In genomic region chr11:120572417-120572751, GRCm38 (mm10) we compare ENCODE assay signal across 8 mouse cellular contexts. TPM values are rescaled to one million over a fixed set of nuclear protein-coding genes. Genes with fewer than 3 reads are reported as not detected.
A peak's percentile ranks its signal among the peaks of the same experiment; 100 is the strongest.
DNase-seq lines count a peak whose midpoint lies in the region; ATAC-seq and TF ChIP-seq lines count a peak whose summit lies in the region.

No protein-coding gene starts in this region.

- intact Hi-C loops in left cerebral cortex, postnatal 4 days (cut with DNase I), result no loop called here

- H3K4me2 ChIP-seq in kidney, postnatal 0 days (ENCODE audit: low read length), result peak overlapping the region; percentile 62
- H3K4me2 ChIP-seq in hindbrain, postnatal 0 days (ENCODE audit: low read depth, low read length), result peak overlapping the region; percentile 86
- H3K4me2 ChIP-seq in midbrain, embryonic 16.5 days (ENCODE audit: low read length), result peak overlapping the region; percentile 87

- peak; percentile 9; the same call in 1 of the 2 replicates for TF ChIP-seq CTCF in kidney, postnatal 0 days (IDR thresholded peaks at IDR 0.05; ENCODE audit: low read depth)
- TF ChIP-seq CTCF in hindbrain, postnatal 0 days (IDR thresholded peaks at IDR 0.05; ENCODE audit: low read depth), result peak; percentile 21; the same call in 1 of the 2 replicates

- no peaks in the 10 kb centered on the region for H3K9me3 ChIP-seq in kidney, postnatal 0 days (replicated peaks; ENCODE audit: low read length)
- no peaks in the 10 kb centered on the region for H3K9me3 ChIP-seq in embryonic facial prominence, embryonic 10.5 days
- H3K9me3 ChIP-seq in hindbrain, postnatal 0 days (ENCODE audit: low read length), result no peaks in the 10 kb centered on the region
- no peaks in the 10 kb centered on the region for H3K9me3 ChIP-seq in midbrain, embryonic 16.5 days (replicated peaks; ENCODE audit: control insufficient read depth, low read length, poor library complexity, severe bottlenecking)

- DNase-seq in kidney, postnatal 0 days (ENCODE audit: low spot score), result no peak
- no peak for DNase-seq in kidney, postnatal 4 days
- DNase-seq in embryonic facial prominence, embryonic 10.5 days (ENCODE audit: low spot score), result no peak
- no peak for DNase-seq in hindbrain, postnatal 0 days (ENCODE audit: low spot score)
- no peak for DNase-seq in ovary, postnatal 14 days (ENCODE audit: low spot score)
- no peak for DNase-seq in left cerebral cortex, postnatal 4 days
- no peak for DNase-seq in adrenal gland, postnatal 14 days

- WGBS in kidney, postnatal 0 days, result under 1% methylated on average over 22 of the region's 24 CpGs
- under 1% methylated on average over 24 of the region's 24 CpGs for WGBS in embryonic facial prominence, embryonic 10.5 days
- 1% methylated on average over 23 of the region's 24 CpGs for WGBS in hindbrain, postnatal 0 days
- under 1% methylated on average over 18 of the region's 24 CpGs for WGBS in midbrain, embryonic 16.5 days

- H3K36me3 ChIP-seq in kidney, postnatal 0 days (ENCODE audit: insufficient read depth, low read length), result peaks cover 29% of the 10 kb centered on the region
- peaks cover 56% of the 10 kb centered on the region for H3K36me3 ChIP-seq in embryonic facial prominence, embryonic 10.5 days (replicated peaks)
- peaks cover 31% of the 10 kb centered on the region; the same call in 1 of the 2 replicates for H3K36me3 ChIP-seq in hindbrain, postnatal 0 days (ENCODE audit: insufficient read depth, low read length)
- peaks cover 22% of the 10 kb centered on the region for H3K36me3 ChIP-seq in midbrain, embryonic 16.5 days (ENCODE audit: control insufficient read depth, insufficient read depth, low read length)

- H3K4me1 ChIP-seq in kidney, postnatal 0 days (replicated peaks; ENCODE audit: insufficient read depth, low read length), result peaks cover 7% of the 10 kb centered on the region; the same call in 1 of the 2 replicates
- peaks cover 32% of the 10 kb centered on the region for H3K4me1 ChIP-seq in embryonic facial prominence, embryonic 10.5 days
- peaks cover 13% of the 10 kb centered on the region for H3K4me1 ChIP-seq in hindbrain, postnatal 0 days (ENCODE audit: insufficient read depth, low read length)
- H3K4me1 ChIP-seq in midbrain, embryonic 16.5 days (ENCODE audit: control insufficient read depth, insufficient read depth, low read length), result peaks cover 19% of the 10 kb centered on the region

- H3K27ac ChIP-seq in kidney, postnatal 0 days, result peak overlapping the region; percentile 87
- peak overlapping the region; percentile 96 for H3K27ac ChIP-seq in embryonic facial prominence, embryonic 10.5 days (replicated peaks)
- H3K27ac ChIP-seq in hindbrain, postnatal 0 days, result peak overlapping the region; percentile 80
- peak overlapping the region; percentile 86 for H3K27ac ChIP-seq in midbrain, embryonic 16.5 days (ENCODE audit: low read length)

- peak overlapping the region; percentile 95 for H3K4me3 ChIP-seq in kidney, postnatal 0 days (replicated peaks; ENCODE audit: low read depth, low read length)
- H3K4me3 ChIP-seq in embryonic facial prominence, embryonic 10.5 days, result peak overlapping the region; percentile 64
- peak overlapping the region; percentile 93 for H3K4me3 ChIP-seq in hindbrain, postnatal 0 days (ENCODE audit: low read length)
- H3K4me3 ChIP-seq in midbrain, embryonic 16.5 days (ENCODE audit: low read depth, low read length), result peak overlapping the region; percentile 91

- H3K9ac ChIP-seq in kidney, postnatal 0 days (ENCODE audit: low read depth, low read length), result peak overlapping the region; percentile 93
- peak overlapping the region; percentile 67 for H3K9ac ChIP-seq in hindbrain, postnatal 0 days (replicated peaks; ENCODE audit: low read length)
- H3K9ac ChIP-seq in midbrain, embryonic 16.5 days (ENCODE audit: low read depth, low read length), result peak overlapping the region; percentile 77

- peak; percentile 26; the same call in 1 of the 2 replicates for ATAC-seq in kidney, postnatal 0 days (replicated peaks; ENCODE audit: low FRiP score, low read depth)
- ATAC-seq in hindbrain, postnatal 0 days, result peak; percentile 14
- no peak; the same call in 1 of the 2 replicates for ATAC-seq in midbrain, embryonic 16.5 days

- H3K27me3 ChIP-seq in kidney, postnatal 0 days (ENCODE audit: insufficient read depth, low read length), result no peaks in the 10 kb centered on the region
- no peaks in the 10 kb centered on the region for H3K27me3 ChIP-seq in embryonic facial prominence, embryonic 10.5 days (replicated peaks; ENCODE audit: low read depth, poor library complexity, severe bottlenecking)
- H3K27me3 ChIP-seq in hindbrain, postnatal 0 days (ENCODE audit: insufficient read depth, low read length), result no peaks in the 10 kb centered on the region
- H3K27me3 ChIP-seq in midbrain, embryonic 16.5 days (ENCODE audit: control insufficient read depth, insufficient read depth, low read depth, low read length), result no peaks in the 10 kb centered on the region

RNA-seq across cellular contexts. Expression of gene P4hb, which starts 0.7 kb away (rescaled TPM):
- polyA plus RNA-seq in kidney, postnatal 0 days (2015; fragmentation: Nextera tagmentation; extraction: Ambion mirVana), result 635 and 676 TPM in 2 replicates
- 556 and 565 TPM in 2 replicates for polyA plus RNA-seq in embryonic facial prominence, embryonic 10.5 days (2016; fragmentation: Nextera tagmentation; extraction: Ambion mirVana)
- 147 and 174 TPM in 2 replicates for total RNA-seq in hindbrain, postnatal 0 days (2014; rRNA removed)
- 222 TPM in 2 replicates for polyA plus RNA-seq in hindbrain, postnatal 0 days (2015; fragmentation: Nextera tagmentation; extraction: Ambion mirVana)
- polyA plus RNA-seq in midbrain, embryonic 16.5 days (2015; fragmentation: Nextera tagmentation; extraction: Ambion mirVana), result 233 and 257 TPM in 2 replicates
- 100 to 1,000 TPM; 187 to 203 TPM for total RNA-seq in left cerebral cortex, postnatal 4 days (2021)
- 449 and 479 TPM in 2 replicates for total RNA-seq in adrenal gland, postnatal 14 days (2021)

RNA-seq across cellular contexts. Expression of gene Arhgdia, which starts 9.0 kb away (rescaled TPM):
- polyA plus RNA-seq in kidney, postnatal 0 days (2015; fragmentation: Nextera tagmentation; extraction: Ambion mirVana), result 444 and 506 TPM in 2 replicates
- polyA plus RNA-seq in embryonic facial prominence, embryonic 10.5 days (2016; fragmentation: Nextera tagmentation; extraction: Ambion mirVana), result 735 and 777 TPM in 2 replicates
- 252 and 297 TPM in 2 replicates for total RNA-seq in hindbrain, postnatal 0 days (2014; rRNA removed)
- polyA plus RNA-seq in hindbrain, postnatal 0 days (2015; fragmentation: Nextera tagmentation; extraction: Ambion mirVana), result 403 and 425 TPM in 2 replicates
- 439 and 443 TPM in 2 replicates for polyA plus RNA-seq in midbrain, embryonic 16.5 days (2015; fragmentation: Nextera tagmentation; extraction: Ambion mirVana)
- total RNA-seq in left cerebral cortex, postnatal 4 days (2021), result 100 to 1,000 TPM; 351 to 368 TPM
- 268 and 310 TPM in 2 replicates for total RNA-seq in adrenal gland, postnatal 14 days (2021)

RNA-seq across cellular contexts. Expression of gene Ppp1r27, which starts 21.5 kb away (rescaled TPM):
- 0.30 TPM in 1 of 2 replicates, not detected in the other for polyA plus RNA-seq in kidney, postnatal 0 days (2015; fragmentation: Nextera tagmentation; extraction: Ambion mirVana)
- polyA plus RNA-seq in embryonic facial prominence, embryonic 10.5 days (2016; fragmentation: Nextera tagmentation; extraction: Ambion mirVana), result not detected in 2 replicates
- not detected in 2 replicates for total RNA-seq in hindbrain, postnatal 0 days (2014; rRNA removed)
- polyA plus RNA-seq in hindbrain, postnatal 0 days (2015; fragmentation: Nextera tagmentation; extraction: Ambion mirVana), result not detected in 2 replicates
- polyA plus RNA-seq in midbrain, embryonic 16.5 days (2015; fragmentation: Nextera tagmentation; extraction: Ambion mirVana), result not detected in 2 replicates
- total RNA-seq in left cerebral cortex, postnatal 4 days (2021), result not detected
- 0.48 TPM in 1 of 2 replicates, not detected in the other for total RNA-seq in adrenal gland, postnatal 14 days (2021)

RNA-seq across cellular contexts. Expression of gene Mcrip1, which starts 22.9 kb away (rescaled TPM):
- polyA plus RNA-seq in kidney, postnatal 0 days (2015; fragmentation: Nextera tagmentation; extraction: Ambion mirVana), result 218 and 227 TPM in 2 replicates
- 201 and 221 TPM in 2 replicates for polyA plus RNA-seq in embryonic facial prominence, embryonic 10.5 days (2016; fragmentation: Nextera tagmentation; extraction: Ambion mirVana)
- 144 and 192 TPM in 2 replicates for total RNA-seq in hindbrain, postnatal 0 days (2014; rRNA removed)
- 250 and 257 TPM in 2 replicates for polyA plus RNA-seq in hindbrain, postnatal 0 days (2015; fragmentation: Nextera tagmentation; extraction: Ambion mirVana)
- 232 and 233 TPM in 2 replicates for polyA plus RNA-seq in midbrain, embryonic 16.5 days (2015; fragmentation: Nextera tagmentation; extraction: Ambion mirVana)
- 100 to 1,000 TPM; 105 to 113 TPM for total RNA-seq in left cerebral cortex, postnatal 4 days (2021)
- total RNA-seq in adrenal gland, postnatal 14 days (2021), result 52.6 and 67.9 TPM in 2 replicates

RNA-seq across cellular contexts. Expression of gene Alyref, which starts 25.8 kb away (rescaled TPM):
- polyA plus RNA-seq in kidney, postnatal 0 days (2015; fragmentation: Nextera tagmentation; extraction: Ambion mirVana), result 341 and 361 TPM in 2 replicates
- 620 and 640 TPM in 2 replicates for polyA plus RNA-seq in embryonic facial prominence, embryonic 10.5 days (2016; fragmentation: Nextera tagmentation; extraction: Ambion mirVana)
- total RNA-seq in hindbrain, postnatal 0 days (2014; rRNA removed), result 95.2 and 114 TPM in 2 replicates
- 185 and 189 TPM in 2 replicates for polyA plus RNA-seq in hindbrain, postnatal 0 days (2015; fragmentation: Nextera tagmentation; extraction: Ambion mirVana)
- polyA plus RNA-seq in midbrain, embryonic 16.5 days (2015; fragmentation: Nextera tagmentation; extraction: Ambion mirVana), result 194 and 223 TPM in 2 replicates
- 100 to 1,000 TPM; 111 to 113 TPM for total RNA-seq in left cerebral cortex, postnatal 4 days (2021)
- 120 and 128 TPM in 2 replicates for total RNA-seq in adrenal gland, postnatal 14 days (2021)
